Mouse (Mus musculus): Measurements from ENCODE around the gene Adamts15. TPM values are rescaled to one million over a fixed set of nuclear protein-coding genes. Genes with fewer than 3 reads are reported as not detected.

Gene Adamts15
- polyA plus RNA-seq, 1 experiment from 2014 or later, result 1.9 TPM

DNA sequence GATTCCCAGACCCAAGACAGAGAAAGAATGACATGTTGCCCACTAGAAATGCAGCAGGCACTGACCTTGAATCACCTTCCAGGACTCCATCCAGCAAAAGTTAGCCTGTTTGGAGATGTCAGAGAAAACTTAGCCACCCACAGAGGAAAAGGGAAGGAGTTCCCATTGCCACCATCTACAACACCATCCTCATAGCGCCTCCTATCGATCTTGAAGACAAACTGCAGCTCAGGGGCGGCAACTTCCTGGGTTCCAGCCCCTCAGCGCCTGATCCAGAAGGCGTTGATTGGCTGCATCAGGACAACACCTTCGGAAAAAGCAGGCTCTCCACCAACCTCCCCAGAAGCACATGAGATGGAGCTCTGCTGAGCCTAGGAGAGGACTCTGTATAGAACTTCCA, 1.5 kb downstream of the Adamts15 start:
- Histone ChIP-seq H3K9ac (ENCODE audit: low read length) (no peak overlapping the region), H3K4me1 (replicated peaks; ENCODE audit: control insufficient read depth, insufficient read depth) (peaks cover 4% of the 10 kb centered on the region; the same call in 1 of the 2 replicates), H3K27ac (replicated peaks) (no peak overlapping the region), H3K9me3 (ENCODE audit: control insufficient read depth, low read length) (no peaks in the 10 kb centered on the region), H3K4me3 (ENCODE audit: low read depth, low read length) (no peak overlapping the region; the same call in 1 of the 2 replicates), H3K4me2 (replicated peaks; ENCODE audit: low read depth) (peak overlapping the region; percentile 77), H3K36me3 (ENCODE audit: control insufficient read depth, insufficient read depth, low read length) (no peaks in the 10 kb centered on the region), H3K27me3 (ENCODE audit: control insufficient read depth, insufficient read depth, low read length) (no peaks in the 10 kb centered on the region)
- DNase-seq (ENCODE audit: low spot score), result peak; percentile 82
- peak; percentile 47 for ATAC-seq (ENCODE audit: low FRiP score, low TSS enrichment)
- TF ChIP-seq CTCF (IDR thresholded peaks at IDR 0.05; ENCODE audit: low read depth) (peak; percentile 80), EP300 (optimal IDR thresholded peaks at IDR 0.05) (no peak)
- WGBS, result 37% methylated on average over 6 of the region's 6 CpGs

DNA sequence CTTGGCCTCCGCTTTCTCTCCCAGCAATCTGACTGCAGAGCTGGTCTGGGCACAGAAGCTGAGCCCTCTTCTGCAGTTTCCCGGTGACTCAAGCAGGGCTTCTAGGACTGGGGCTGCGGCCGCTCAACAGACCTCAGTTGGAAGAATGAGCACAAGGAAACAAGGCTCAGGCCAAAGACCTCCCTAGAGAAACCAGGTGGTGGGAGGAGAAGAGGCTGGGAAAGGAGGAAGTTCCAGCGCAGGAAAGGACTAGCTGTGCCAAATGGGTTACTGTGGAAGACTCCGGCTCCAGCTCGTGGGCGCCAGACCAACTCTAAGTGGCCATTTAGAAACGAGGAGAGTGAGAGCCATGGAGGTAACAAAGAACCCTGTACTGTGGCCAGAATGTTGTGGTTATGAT, 2.6 kb downstream of the Adamts15 start:
- Histone ChIP-seq H3K4me2 (replicated peaks; ENCODE audit: low read depth) (0 out of 2 replicates have a peak overlapping the region, but pooled peaks have one; percentile 17), H3K27me3 (ENCODE audit: control insufficient read depth, insufficient read depth, low read length) (no peaks in the 10 kb centered on the region), H3K27ac (replicated peaks) (0 out of 2 replicates have a peak overlapping the region, but pooled peaks have one; percentile 49), H3K9me3 (ENCODE audit: control insufficient read depth, low read length) (no peaks in the 10 kb centered on the region), H3K4me3 (ENCODE audit: low read depth, low read length) (no peak overlapping the region), H3K9ac (ENCODE audit: low read length) (no peak overlapping the region), H3K4me1 (replicated peaks; ENCODE audit: control insufficient read depth, insufficient read depth) (peaks cover 4% of the 10 kb centered on the region), H3K36me3 (ENCODE audit: control insufficient read depth, insufficient read depth, low read length) (no peaks in the 10 kb centered on the region)
- DNase-seq (ENCODE audit: low spot score), result no peak
- ATAC-seq (ENCODE audit: low FRiP score, low TSS enrichment), result no peak
- TF ChIP-seq CTCF (IDR thresholded peaks at IDR 0.05; ENCODE audit: low read depth), result no peak
- no peak for TF ChIP-seq EP300 (optimal IDR thresholded peaks at IDR 0.05)
- WGBS, result 70% methylated on average over 9 of the region's 9 CpGs

DNA sequence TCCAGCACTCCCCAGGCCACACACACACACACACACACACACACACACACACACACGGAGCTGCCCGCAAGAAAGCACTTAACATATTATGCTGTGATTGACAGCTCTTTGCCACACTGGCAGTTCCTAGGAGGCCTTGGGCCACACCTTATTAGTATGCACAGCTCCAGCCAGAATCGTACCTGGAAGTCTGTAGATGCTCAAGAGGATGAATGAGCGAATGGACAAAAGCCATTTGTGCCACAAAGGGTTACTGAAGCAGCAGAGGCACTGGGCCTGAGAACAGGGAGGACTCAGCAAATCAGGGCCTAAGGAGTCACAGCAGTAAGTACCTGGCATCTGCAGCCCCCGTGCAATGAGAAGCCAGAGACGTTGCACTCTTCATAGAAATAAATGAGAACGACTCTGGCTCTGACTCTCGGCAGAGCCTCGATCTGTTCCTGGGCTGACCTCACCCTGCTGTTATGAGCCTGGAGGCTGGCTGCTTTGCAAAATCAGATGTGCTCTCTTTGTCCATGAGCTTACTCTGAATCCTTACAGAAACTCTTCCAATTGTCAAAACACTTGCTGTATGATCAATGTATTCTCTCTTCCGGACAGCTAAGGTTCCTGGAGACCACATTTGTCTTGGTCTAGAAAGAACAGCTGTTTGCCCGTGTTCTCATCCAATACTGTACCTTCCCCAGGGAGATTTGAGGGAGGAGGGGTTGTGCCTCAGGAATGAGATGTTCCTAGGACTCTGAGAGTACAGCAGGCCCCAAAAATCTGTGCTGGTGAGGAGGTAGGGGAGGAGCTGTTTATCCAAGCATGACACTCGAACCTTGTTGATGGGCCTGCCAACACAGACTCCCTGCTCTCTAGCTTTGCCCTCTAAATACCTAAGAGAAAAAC, 3.5 kb downstream of the Adamts15 start:
- WGBS, result 37% methylated on average over 12 of the region's 12 CpGs
- Histone ChIP-seq H3K4me2 (replicated peaks; ENCODE audit: low read depth) (peak overlapping the region; percentile 23), H3K9me3 (ENCODE audit: control insufficient read depth, low read length) (no peaks in the 10 kb centered on the region), H3K4me3 (ENCODE audit: low read depth, low read length) (no peak overlapping the region), H3K9ac (ENCODE audit: low read length) (no peak overlapping the region; the same call in 1 of the 2 replicates), H3K4me1 (replicated peaks; ENCODE audit: control insufficient read depth, insufficient read depth) (peaks cover 4% of the 10 kb centered on the region), H3K36me3 (ENCODE audit: control insufficient read depth, insufficient read depth, low read length) (no peaks in the 10 kb centered on the region), H3K27me3 (ENCODE audit: control insufficient read depth, insufficient read depth, low read length) (no peaks in the 10 kb centered on the region), H3K27ac (replicated peaks) (peak overlapping the region; percentile 49; the same call in 1 of the 2 replicates)
- peak; percentile 43 for ATAC-seq (ENCODE audit: low FRiP score, low TSS enrichment)
- TF ChIP-seq EP300 (optimal IDR thresholded peaks at IDR 0.05) (no peak), CTCF (IDR thresholded peaks at IDR 0.05; ENCODE audit: low read depth) (no peak)
- peak; percentile 54 for DNase-seq (ENCODE audit: low spot score)

DNA sequence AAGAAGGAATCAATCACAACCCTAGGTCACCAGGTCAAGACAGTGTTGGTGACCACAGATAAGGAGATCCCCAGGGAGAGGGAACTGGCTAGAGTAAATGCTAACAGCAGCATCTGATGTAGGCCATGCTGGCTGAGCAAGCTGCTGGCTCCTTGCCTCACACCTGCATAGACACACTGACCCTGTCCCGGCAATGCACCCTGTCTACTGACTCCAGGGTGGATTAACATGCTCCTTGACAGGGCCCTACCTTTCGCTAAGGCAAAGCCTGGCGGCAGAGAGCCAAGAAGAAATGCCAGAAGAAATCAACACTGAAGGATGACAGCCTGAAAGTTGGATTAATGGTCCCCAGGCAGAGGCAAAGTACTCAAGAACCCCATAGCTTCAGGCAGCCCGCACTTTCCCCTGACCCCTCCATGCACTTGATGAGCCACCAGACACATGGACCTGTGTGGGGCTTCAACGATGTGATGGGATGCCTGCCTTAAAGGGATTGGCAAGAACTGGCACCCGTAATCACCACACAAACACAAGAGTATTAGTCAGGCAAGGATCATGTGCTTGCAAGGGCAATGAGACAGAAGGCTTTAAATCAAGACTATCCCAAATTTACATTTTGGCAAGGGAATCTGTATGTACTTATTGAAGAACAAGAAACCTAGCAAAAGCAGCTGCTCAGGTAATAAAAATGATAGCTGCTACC, 5.8 kb downstream of the Adamts15 start:
- Histone ChIP-seq H3K4me1 (replicated peaks; ENCODE audit: control insufficient read depth, insufficient read depth) (peaks cover 2% of the 10 kb centered on the region), H3K4me2 (replicated peaks; ENCODE audit: low read depth) (no peak overlapping the region), H3K27me3 (ENCODE audit: control insufficient read depth, insufficient read depth, low read length) (no peaks in the 10 kb centered on the region), H3K4me3 (ENCODE audit: low read depth, low read length) (no peak overlapping the region), H3K27ac (replicated peaks) (no peak overlapping the region), H3K9ac (ENCODE audit: low read length) (no peak overlapping the region), H3K36me3 (ENCODE audit: control insufficient read depth, insufficient read depth, low read length) (no peaks in the 10 kb centered on the region), H3K9me3 (ENCODE audit: control insufficient read depth, low read length) (no peaks in the 10 kb centered on the region)
- ATAC-seq (ENCODE audit: low FRiP score, low TSS enrichment) (no peak), DNase-seq (ENCODE audit: low spot score) (no peak)
- no peak for TF ChIP-seq EP300 (optimal IDR thresholded peaks at IDR 0.05)
- no peak for TF ChIP-seq CTCF (IDR thresholded peaks at IDR 0.05; ENCODE audit: low read depth)
- WGBS, result 55% methylated on average over 6 of the region's 6 CpGs

DNA sequence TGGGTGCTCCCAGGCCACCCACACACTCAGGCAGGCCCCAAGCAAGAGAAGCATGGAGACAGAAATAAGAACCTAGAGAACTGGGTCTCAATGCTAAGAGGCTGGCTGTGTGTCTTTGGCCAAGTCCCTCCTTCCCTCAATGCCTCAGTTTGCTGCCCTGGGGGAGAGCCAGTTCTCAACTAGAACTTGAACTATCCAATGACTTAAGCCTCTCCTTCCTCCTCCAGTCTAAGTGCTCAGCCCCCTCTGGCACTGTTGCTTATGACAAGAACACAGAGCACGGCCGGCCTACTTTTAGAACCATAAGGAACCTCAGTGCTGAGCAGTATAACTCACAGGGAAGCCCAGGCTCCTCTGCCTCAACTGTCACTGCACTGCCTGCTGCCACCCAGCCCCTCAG, 8.0 kb downstream of the Adamts15 start:
- H3K9ac ChIP-seq (ENCODE audit: low read length), result no peak overlapping the region
- H3K27me3 ChIP-seq (ENCODE audit: control insufficient read depth, insufficient read depth, low read length), result no peaks in the 10 kb centered on the region
- WGBS, result 54% methylated on average over 2 of the region's 2 CpGs
- no peak for ATAC-seq (ENCODE audit: low FRiP score, low TSS enrichment)
- TF ChIP-seq CTCF (IDR thresholded peaks at IDR 0.05; ENCODE audit: low read depth), result no peak
- no peak for TF ChIP-seq EP300 (optimal IDR thresholded peaks at IDR 0.05)
- no peak overlapping the region for H3K4me3 ChIP-seq (ENCODE audit: low read depth, low read length)
- H3K27ac ChIP-seq (replicated peaks), result no peak overlapping the region
- H3K4me1 ChIP-seq (replicated peaks; ENCODE audit: control insufficient read depth, insufficient read depth), result peaks cover 2% of the 10 kb centered on the region; the same call in 1 of the 2 replicates
- no peaks in the 10 kb centered on the region for H3K36me3 ChIP-seq (ENCODE audit: control insufficient read depth, insufficient read depth, low read length)
- no peak for DNase-seq (ENCODE audit: low spot score)
- no peaks in the 10 kb centered on the region for H3K9me3 ChIP-seq (ENCODE audit: control insufficient read depth, low read length)
- no peak overlapping the region for H3K4me2 ChIP-seq (replicated peaks; ENCODE audit: low read depth)

Measured in stomach, postnatal 0 days (tissue).